Mouse (Mus musculus): ENCODE data around the gene Unc5cl. TPM values are rescaled to one million over a fixed set of nuclear protein-coding genes. Genes with fewer than 3 reads are reported as not detected.

The Unc5cl gene
- total RNA-seq (2023; ENCODE audit: inconsistent age), result 3.5 to 5.6 TPM (median 4.6 TPM) in 4 replicates

GRCm38 (mm10) chr17:48454688-48455087 lies at the start of gene Unc5cl:
TSS of gene Unc5cl (plus strand) at chr17:48454901.

GRCm38 (mm10) chr17:48409380-48410298 lies 45.1 kb upstream of the Unc5cl start, which contains the start of the genes Nfya and Oard1:
TSS of gene Nfya (minus strand) at chr17:48409906.
TSS of gene Oard1 (plus strand) at chr17:48410014.

GRCm38 (mm10) chr17:48432158-48432980 lies 22.3 kb upstream of the Unc5cl start, which contains the start of gene Apobec2:
TSS of gene Apobec2 (minus strand) at chr17:48432930.

GRCm38 (mm10) chr17:48451353-48451675 lies 3.4 kb upstream of the Unc5cl start, which contains the start of gene Tspo2:
TSS of gene Tspo2 (minus strand) at chr17:48451522.

Other genes starting within 250 kb of the Unc5cl start
- gene Trem1, start 222.1 kb upstream of the Unc5cl start, total RNA-seq (2023; ENCODE audit: inconsistent age), result 1.1 to 2.7 TPM (median 2.2 TPM) in 4 replicates
- gene Trem3, start 207.1 kb upstream of the Unc5cl start, total RNA-seq (2023; ENCODE audit: inconsistent age), result not detected in 4 replicates
- gene Treml4, start 190.6 kb upstream of the Unc5cl start, total RNA-seq (2023; ENCODE audit: inconsistent age), result 2.1 to 4.2 TPM (median 3.4 TPM) in 4 replicates
- gene Treml2, start 155.4 kb upstream of the Unc5cl start, total RNA-seq (2023; ENCODE audit: inconsistent age), result 169 to 178 TPM (median 175 TPM) in 4 replicates
- 6.0 to 10.3 TPM (median 7.3 TPM) in 4 replicates for gene B430306N03Rik, start 138.8 kb upstream of the Unc5cl start, total RNA-seq (2023; ENCODE audit: inconsistent age)
- not detected in 4 replicates for gene Trem2, start 108.5 kb upstream of the Unc5cl start, total RNA-seq (2023; ENCODE audit: inconsistent age)
- not detected in 4 replicates for gene Treml1, start 95.0 kb upstream of the Unc5cl start, total RNA-seq (2023; ENCODE audit: inconsistent age)
- gene Nfya, start 45.0 kb upstream of the Unc5cl start, total RNA-seq (2023; ENCODE audit: inconsistent age), result 92.9 to 116 TPM (median 111 TPM) in 4 replicates
- 38.8 to 49.1 TPM (median 46.5 TPM) in 4 replicates for gene Oard1, start 44.9 kb upstream of the Unc5cl start, total RNA-seq (2023; ENCODE audit: inconsistent age)
- gene Apobec2, start 22.0 kb upstream of the Unc5cl start, total RNA-seq (2023; ENCODE audit: inconsistent age), result 0.35 to 1.4 TPM (median 0.55 TPM) in 4 replicates
- not detected in 4 replicates for gene Tspo2, start 3.4 kb upstream of the Unc5cl start, total RNA-seq (2023; ENCODE audit: inconsistent age)